Mouse (Mus musculus): Measurements from ENCODE around the gene Tbc1d7. TPM values are rescaled to one million over a fixed set of nuclear protein-coding genes. Genes with fewer than 3 reads are reported as not detected.

Gene Tbc1d7
- polyA plus RNA-seq (2015; fragmentation: Nextera tagmentation; extraction: Ambion mirVana): 84.9 and 93.0 TPM in 2 replicates

DNA sequence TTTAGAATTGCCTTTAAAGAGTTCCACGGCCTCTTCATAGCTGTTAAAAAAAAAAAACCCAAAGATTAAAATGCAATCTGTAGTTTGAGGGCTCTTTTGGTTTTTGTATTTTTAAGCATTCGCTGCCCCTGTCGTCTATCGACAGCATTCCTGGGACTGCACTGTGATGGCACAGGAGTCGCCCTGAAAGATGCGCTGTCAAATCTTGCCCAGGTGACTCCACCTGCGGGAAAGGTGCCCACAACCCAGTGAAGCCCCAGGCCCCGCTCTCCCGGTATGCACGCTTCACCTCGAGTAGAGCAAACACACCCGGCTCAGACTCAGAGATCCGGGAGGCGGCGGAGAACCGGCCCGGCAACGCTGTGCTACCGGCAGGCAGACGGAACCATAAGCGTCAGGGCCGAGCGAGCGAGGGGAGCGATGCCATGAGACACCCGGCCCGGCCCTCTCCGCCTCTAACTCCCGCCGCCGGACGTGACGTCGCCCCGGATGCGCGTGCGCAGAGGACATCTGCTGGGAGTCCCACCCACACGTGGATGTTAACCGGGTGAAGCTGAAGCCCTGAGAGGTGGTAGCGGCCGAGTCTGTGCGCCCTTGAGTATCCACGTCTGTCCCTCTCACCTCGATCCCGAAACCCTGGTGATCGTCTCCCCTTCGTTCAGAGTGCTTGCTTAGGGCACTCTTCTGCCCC, at the start of gene Tbc1d7:
Gene Tbc1d7 (minus strand): TSS at position 482 of the 691 bp plus-strand sequence.
- ATAC-seq (replicated peaks): peak; percentile 96
- Histone ChIP-seq H3K4me2 (peak within 1 kb of the TSS; percentile 69), H3K4me3 (peak within 1 kb of the TSS; percentile 73), H3K27ac (peak within 1 kb of the TSS; percentile 90), H3K27me3 (replicated peaks) (no peaks in the 10 kb centered on the region), H3K36me3 (replicated peaks) (no peaks in the 10 kb centered on the region; the same call in 1 of the 2 replicates), H3K9ac (peak within 1 kb of the TSS; percentile 91), H3K4me1 (peaks cover 15% of the 10 kb centered on the region), H3K9me3 (no peaks in the 10 kb centered on the region)
- WGBS: under 1% methylated on average over 48 of the region's 48 CpGs

DNA sequence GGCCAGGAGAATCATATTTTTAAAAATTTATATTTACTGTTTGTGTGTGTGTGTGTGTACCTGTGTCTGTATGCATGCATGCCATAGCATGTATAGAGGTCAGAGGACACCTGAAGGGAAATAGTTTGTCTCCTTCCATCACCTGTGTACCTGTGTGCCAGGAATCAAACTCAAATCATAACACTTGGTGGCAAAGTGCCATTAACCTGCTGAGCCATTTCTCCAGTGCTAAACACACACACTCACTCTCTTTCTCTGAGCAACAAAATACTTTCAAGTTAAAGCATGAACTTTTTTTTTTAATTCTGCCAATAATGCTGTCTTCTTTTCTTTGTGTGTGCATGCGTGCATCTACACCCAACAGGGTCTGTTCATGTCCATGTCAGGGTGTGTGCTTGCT, 49.3 kb upstream of the Tbc1d7 start:
- no peak overlapping the region for H3K4me3 ChIP-seq
- H3K36me3 ChIP-seq (replicated peaks): no peaks in the 10 kb centered on the region
- no peak for ATAC-seq (replicated peaks)
- no peak overlapping the region for H3K27ac ChIP-seq
- H3K4me2 ChIP-seq: no peak overlapping the region
- WGBS: 83% methylated on average over 1 of the region's 1 CpGs
- no peaks in the 10 kb centered on the region for H3K9me3 ChIP-seq
- peaks cover 9% of the 10 kb centered on the region for H3K4me1 ChIP-seq
- no peak overlapping the region for H3K9ac ChIP-seq
- no peaks in the 10 kb centered on the region for H3K27me3 ChIP-seq (replicated peaks)

DNA sequence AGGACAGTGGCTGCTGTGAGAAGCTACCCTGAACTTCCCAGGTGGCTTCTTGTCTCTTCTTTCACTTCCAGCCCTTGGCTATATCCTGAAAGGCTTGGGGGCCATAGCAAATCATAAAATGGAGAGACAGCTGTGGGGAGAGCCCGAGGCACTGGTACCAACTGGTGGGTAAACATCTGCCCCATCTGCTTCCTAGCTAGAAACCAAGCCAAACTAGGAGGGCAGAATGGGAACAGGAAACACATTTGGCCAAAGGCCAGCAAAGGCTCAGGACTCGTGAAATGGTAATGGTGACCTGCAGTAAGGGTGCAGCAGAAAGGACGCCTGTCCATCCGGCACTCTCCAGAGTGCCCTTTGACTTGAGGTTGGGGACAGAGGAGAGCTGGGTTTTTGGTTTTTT, 47.5 kb upstream of the Tbc1d7 start:
- Histone ChIP-seq H3K36me3 (replicated peaks) (no peaks in the 10 kb centered on the region), H3K27ac (no peak overlapping the region), H3K4me2 (no peak overlapping the region), H3K27me3 (replicated peaks) (no peaks in the 10 kb centered on the region), H3K4me3 (no peak overlapping the region), H3K4me1 (peaks cover 27% of the 10 kb centered on the region), H3K9ac (no peak overlapping the region), H3K9me3 (no peaks in the 10 kb centered on the region)
- no peak for ATAC-seq (replicated peaks)
- 63% methylated on average over 4 of the region's 4 CpGs for WGBS

DNA sequence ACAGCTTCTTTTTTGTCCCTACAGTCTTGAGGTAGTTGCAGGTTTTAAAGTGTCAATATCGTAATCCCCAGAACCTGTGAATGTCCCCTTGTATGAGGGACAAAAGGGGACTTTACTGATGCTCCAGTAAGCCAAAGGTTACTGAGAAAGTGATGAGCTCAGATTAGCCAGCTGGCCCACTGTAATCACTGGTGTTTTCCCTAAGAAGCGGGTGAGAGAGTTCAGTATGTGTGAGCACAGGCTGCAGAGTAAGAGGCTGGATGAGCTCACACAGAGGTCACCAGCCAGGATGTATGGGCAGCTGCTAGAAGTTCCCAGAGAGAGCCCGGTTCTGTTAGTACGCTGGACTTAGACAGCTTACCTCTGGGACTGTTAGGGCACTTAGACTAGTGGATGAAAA, 47.0 kb upstream of the Tbc1d7 start:
- H3K27ac ChIP-seq: no peak overlapping the region
- 69% methylated on average over 4 of the region's 4 CpGs for WGBS

DNA sequence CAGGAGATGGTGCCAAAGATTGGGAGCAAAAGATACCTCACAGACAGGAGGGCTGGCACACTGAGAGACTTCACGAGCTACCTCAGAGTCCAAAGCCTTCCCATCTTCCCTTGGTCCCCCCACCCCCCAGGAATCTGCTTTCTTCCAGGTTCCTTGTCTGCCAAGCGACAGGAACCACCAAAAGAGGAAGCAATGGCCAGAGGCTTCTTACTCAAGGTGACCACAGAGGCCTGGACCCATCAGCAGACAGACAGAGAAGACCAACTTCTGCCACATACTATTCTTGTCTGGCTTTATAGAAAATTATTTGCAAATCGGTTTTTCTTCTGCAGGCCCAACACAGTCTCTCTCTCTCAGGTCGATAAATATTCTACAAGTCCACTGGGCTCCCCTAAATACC, 46.4 kb upstream of the Tbc1d7 start:
- WGBS: 84% methylated on average over 4 of the region's 4 CpGs
- Histone ChIP-seq H3K4me2 (no peak overlapping the region), H3K9me3 (no peaks in the 10 kb centered on the region), H3K9ac (no peak overlapping the region), H3K4me1 (peaks cover 27% of the 10 kb centered on the region), H3K27me3 (replicated peaks) (no peaks in the 10 kb centered on the region), H3K27ac (no peak overlapping the region), H3K4me3 (no peak overlapping the region), H3K36me3 (replicated peaks) (no peaks in the 10 kb centered on the region)
- ATAC-seq (replicated peaks): no peak

More for the DNA sequence above, 47.0 kb upstream of the Tbc1d7 start:
- no peak overlapping the region for H3K4me2 ChIP-seq
- no peak for ATAC-seq (replicated peaks)
- no peaks in the 10 kb centered on the region for H3K27me3 ChIP-seq (replicated peaks)
- peaks cover 27% of the 10 kb centered on the region for H3K4me1 ChIP-seq
- H3K9ac ChIP-seq: no peak overlapping the region
- H3K9me3 ChIP-seq: no peaks in the 10 kb centered on the region
- no peak overlapping the region for H3K4me3 ChIP-seq
- no peaks in the 10 kb centered on the region for H3K36me3 ChIP-seq (replicated peaks)

DNA sequence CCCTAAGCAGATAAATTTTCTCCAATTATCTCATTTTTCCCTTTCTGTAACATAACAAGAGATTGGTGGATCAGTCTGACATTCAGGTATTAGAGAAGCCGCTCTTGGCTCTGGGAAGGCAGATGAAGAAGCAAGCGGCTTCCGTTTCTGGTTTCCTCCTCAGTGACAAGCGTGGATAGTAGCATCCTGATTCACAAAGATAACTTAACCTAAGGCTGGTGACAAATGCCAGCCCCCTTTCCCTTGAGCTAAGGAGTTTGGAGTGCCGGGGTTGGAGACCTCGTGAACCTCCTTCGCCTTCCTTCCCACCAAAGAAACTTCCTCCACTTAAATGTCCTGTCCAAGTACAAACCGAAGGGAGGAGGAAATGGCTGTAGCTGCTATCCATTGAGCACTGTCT, 45.8 kb upstream of the Tbc1d7 start:
- no peaks in the 10 kb centered on the region for H3K9me3 ChIP-seq
- no peaks in the 10 kb centered on the region for H3K27me3 ChIP-seq (replicated peaks)
- 83% methylated on average over 8 of the region's 8 CpGs for WGBS
- peaks cover 27% of the 10 kb centered on the region for H3K4me1 ChIP-seq
- no peak overlapping the region for H3K27ac ChIP-seq
- no peaks in the 10 kb centered on the region for H3K36me3 ChIP-seq (replicated peaks)
- H3K4me2 ChIP-seq: no peak overlapping the region
- H3K4me3 ChIP-seq: no peak overlapping the region
- no peak overlapping the region for H3K9ac ChIP-seq
- no peak for ATAC-seq (replicated peaks)

DNA sequence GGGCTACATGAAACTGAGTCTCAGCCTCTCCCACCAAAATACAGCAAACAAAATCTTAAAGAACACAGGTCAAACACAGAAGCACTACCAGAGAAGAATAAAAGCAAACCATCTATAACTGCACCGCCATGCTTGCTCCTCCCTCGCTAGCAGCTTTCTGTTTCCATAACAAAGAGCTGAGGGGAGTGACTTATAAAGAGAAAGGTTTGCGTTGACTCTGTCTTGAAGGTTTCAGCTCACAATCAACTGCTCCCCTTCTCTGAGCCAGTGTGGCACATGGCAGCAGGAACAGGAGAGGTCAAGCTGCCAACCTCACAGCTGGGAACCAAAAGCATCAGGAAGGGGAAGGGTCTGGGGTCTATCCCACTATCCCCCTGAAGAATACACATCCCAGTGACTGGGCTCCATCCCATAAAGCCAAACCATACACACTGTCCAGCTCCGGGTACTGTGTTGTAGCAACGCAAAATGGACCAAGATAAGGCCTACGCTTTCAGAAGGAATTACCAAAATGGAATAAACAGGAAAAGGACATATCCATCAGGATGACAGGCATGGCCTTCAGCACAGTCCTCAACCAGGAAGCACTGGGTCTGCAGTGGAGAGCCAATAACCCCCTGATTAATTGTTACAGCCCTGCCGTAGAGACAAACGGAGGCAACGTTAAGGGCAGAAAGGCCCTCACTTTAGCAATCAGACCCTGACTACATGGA, 44.8 kb upstream of the Tbc1d7 start:
- peak overlapping the region; percentile 51 for H3K4me2 ChIP-seq
- H3K9ac ChIP-seq: no peak overlapping the region
- H3K4me1 ChIP-seq: peaks cover 27% of the 10 kb centered on the region
- H3K27me3 ChIP-seq (replicated peaks): no peaks in the 10 kb centered on the region
- peak overlapping the region; percentile 66 for H3K27ac ChIP-seq
- 76% methylated on average over 9 of the region's 9 CpGs for WGBS
- no peaks in the 10 kb centered on the region for H3K36me3 ChIP-seq (replicated peaks)
- H3K4me3 ChIP-seq: no peak overlapping the region
- H3K9me3 ChIP-seq: no peaks in the 10 kb centered on the region
- ATAC-seq (replicated peaks): no peak

DNA sequence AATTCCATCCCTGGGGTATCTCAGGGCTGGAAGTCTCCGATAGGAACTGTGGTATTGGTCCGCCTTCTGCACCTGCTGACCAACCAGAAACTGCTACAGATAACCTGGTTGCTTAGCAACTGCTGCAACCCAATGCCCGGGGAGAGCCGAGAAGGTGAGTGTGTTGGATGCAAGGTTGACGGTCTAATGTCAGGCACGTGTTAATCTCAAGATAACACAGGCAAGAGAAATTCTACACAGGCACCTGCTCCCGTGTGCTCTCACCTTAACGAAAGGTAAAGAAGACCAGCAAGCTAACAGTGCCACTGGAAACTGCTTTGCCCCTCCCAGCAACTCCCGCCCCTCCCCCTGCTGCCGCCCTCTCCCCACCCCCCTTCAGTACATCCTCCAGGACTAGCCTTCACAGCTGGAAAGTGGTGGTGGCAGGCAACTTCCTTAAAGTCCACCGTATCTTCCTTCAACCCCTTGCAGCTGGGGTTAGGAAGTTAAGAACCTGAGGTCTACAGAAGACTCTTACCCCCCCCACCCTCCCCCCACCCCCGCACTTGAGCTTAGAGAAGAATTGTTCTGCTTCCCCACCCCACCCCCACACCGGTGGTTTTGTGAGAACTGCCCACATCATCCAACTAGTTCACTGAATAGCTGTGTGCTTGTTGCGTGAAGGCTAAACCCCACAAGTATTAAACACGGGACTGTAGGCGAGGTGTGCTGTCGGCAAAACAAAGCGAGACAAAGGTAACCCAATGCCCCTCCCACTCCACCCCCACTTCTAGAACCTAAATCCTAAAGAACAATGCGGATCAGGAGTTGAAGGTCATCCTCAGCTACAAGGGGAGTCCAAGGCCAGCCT, 44.1 kb upstream of the Tbc1d7 start:
- Histone ChIP-seq H3K4me2 (peak overlapping the region; percentile 51), H3K4me1 (peaks cover 27% of the 10 kb centered on the region), H3K9ac (no peak overlapping the region), H3K36me3 (replicated peaks) (no peaks in the 10 kb centered on the region), H3K9me3 (no peaks in the 10 kb centered on the region), H3K27ac (peak overlapping the region; percentile 66), H3K27me3 (replicated peaks) (no peaks in the 10 kb centered on the region), H3K4me3 (peak overlapping the region; percentile 24)
- WGBS: 9% methylated on average over 19 of the region's 19 CpGs
- ATAC-seq (replicated peaks): peak; percentile 87

DNA sequence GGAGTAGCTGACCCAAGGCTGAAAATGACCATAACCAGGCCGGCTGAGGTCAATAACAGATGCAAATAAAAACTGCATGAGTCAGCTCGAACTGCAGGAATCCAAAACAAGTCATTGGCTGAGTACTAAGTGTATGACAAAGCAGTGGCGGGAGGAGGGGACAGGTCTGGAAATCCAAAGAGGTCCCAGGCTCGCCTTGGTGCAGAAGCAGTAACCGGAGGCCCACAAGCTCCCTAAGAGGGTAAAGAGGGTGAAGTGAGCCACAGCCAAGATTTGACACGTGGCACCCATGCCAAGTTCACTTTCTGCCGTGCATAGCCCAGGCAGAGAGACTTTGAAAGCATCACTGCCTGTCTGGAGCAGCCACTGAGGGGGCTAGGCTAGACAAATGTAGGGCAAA, 41.0 kb upstream of the Tbc1d7 start:
- H3K4me1 ChIP-seq: peaks cover 25% of the 10 kb centered on the region
- ATAC-seq (replicated peaks): no peak
- no peak overlapping the region for H3K9ac ChIP-seq
- H3K27me3 ChIP-seq (replicated peaks): no peaks in the 10 kb centered on the region
- 49% methylated on average over 7 of the region's 7 CpGs for WGBS
- H3K27ac ChIP-seq: no peak overlapping the region
- H3K36me3 ChIP-seq (replicated peaks): no peaks in the 10 kb centered on the region
- H3K4me3 ChIP-seq: no peak overlapping the region
- no peaks in the 10 kb centered on the region for H3K9me3 ChIP-seq
- no peak overlapping the region for H3K4me2 ChIP-seq

DNA sequence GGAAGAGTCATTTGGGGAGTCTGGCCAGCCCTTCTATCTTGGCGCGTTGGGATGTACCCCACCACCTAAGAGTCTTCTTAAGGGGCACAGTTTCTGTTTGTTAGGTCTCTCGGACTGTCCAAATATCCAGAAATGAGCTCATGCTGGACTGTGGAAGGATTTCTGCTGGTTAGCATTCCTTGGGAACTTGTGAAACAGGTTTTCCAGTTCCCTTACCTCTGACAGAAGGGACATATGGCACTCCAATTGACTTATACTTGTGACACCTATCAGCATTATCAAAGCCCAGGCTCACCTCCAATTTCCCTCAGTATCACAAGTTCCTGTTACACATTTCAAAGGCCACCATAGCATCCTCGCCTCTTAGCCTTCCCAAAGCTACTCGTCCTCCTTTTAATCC, 39.7 kb upstream of the Tbc1d7 start:
- WGBS: 89% methylated on average over 5 of the region's 5 CpGs
- no peak overlapping the region for H3K4me3 ChIP-seq
- no peak overlapping the region for H3K4me2 ChIP-seq
- no peaks in the 10 kb centered on the region for H3K9me3 ChIP-seq
- H3K4me1 ChIP-seq: peaks cover 20% of the 10 kb centered on the region
- H3K36me3 ChIP-seq (replicated peaks): no peaks in the 10 kb centered on the region
- ATAC-seq (replicated peaks): no peak
- no peak overlapping the region for H3K9ac ChIP-seq
- H3K27ac ChIP-seq: no peak overlapping the region
- no peaks in the 10 kb centered on the region for H3K27me3 ChIP-seq (replicated peaks)

DNA sequence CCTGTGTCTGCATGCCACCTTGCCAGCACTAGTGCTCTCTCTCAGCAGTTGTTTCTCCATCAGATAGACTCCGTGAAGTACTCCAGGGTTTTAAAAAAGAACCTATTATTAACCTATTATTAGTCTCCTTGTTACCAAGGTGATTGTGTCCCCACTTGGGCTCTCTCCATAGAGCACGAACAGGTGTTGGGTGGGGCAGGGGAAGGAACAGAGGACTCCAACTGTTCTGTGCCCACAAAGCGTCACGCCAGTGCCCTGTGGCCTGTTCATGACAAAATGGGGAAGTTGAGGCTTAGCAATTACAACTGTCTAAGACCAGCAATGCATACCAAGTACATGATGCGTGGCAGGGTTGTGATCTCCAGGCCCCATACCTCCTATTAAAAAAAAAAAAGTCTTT, 38.3 kb upstream of the Tbc1d7 start:
- Histone ChIP-seq H3K36me3 (replicated peaks) (no peaks in the 10 kb centered on the region), H3K9ac (no peak overlapping the region), H3K9me3 (no peaks in the 10 kb centered on the region), H3K4me3 (no peak overlapping the region), H3K4me1 (0 out of 2 replicates have a peak, but pooled peaks cover 7% of the 10 kb centered on the region), H3K4me2 (no peak overlapping the region), H3K27ac (no peak overlapping the region), H3K27me3 (replicated peaks) (no peaks in the 10 kb centered on the region)
- no peak for ATAC-seq (replicated peaks)
- WGBS: 72% methylated on average over 5 of the region's 5 CpGs

DNA sequence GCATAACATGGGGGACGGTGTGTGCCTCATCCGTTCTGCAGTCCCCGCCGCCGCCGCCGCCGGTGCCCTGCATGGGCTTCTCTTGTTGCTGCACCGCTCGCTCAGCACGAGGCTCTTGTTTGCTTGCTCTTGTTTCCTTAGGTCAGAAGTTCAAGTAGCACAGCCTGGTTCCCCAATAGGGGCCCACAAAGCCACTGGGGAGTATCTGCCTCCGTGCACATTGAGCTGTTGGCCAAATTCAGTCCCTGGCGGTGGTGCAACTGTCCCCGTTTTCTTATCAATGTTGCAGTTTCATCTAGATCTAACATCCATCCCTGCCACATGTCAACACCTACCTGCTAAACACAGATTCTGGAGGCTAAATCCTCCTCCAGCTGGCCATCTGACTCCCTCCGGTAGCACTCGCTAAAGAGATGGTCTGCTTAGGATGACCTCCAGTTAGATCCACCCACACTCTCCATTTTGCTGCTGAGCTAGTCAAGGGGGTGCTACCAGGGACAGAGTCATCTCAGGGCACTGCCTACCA, 37.7 kb upstream of the Tbc1d7 start:
- WGBS: 59% methylated on average over 16 of the region's 16 CpGs
- Histone ChIP-seq H3K27me3 (replicated peaks) (no peaks in the 10 kb centered on the region), H3K4me3 (no peak overlapping the region), H3K9ac (no peak overlapping the region), H3K4me2 (no peak overlapping the region), H3K27ac (no peak overlapping the region), H3K36me3 (replicated peaks) (no peaks in the 10 kb centered on the region), H3K4me1 (0 out of 2 replicates have a peak, but pooled peaks cover 1% of the 10 kb centered on the region), H3K9me3 (no peaks in the 10 kb centered on the region)
- no peak for ATAC-seq (replicated peaks)
